Comparison of ENCODE assay signal across 19 mouse cellular contexts in genomic region chr12:69288699-69289098, GRCm38 (mm10).
"Had no signal": no experiment of that assay in that cellular context is flagged by ENCODE, and none has a peak within 500 bp of the region (broad histone marks: within the 10 kb centered on the region; RNA-seq: fewer than 3 reads in every experiment).

No protein-coding gene starts in this region.

- H3K27ac ChIP-seq: kidney, postnatal 0 days; layer of hippocampus, adult 2 months; limb, embryonic 12.5 days; limb, embryonic 15.5 days; midbrain, embryonic 12.5 days; midbrain, embryonic 15.5 days; neural tube, embryonic 13.5 days; stomach, postnatal 0 days had no signal

- ATAC-seq: intestine, postnatal 0 days; midbrain, embryonic 15.5 days had no signal

- H3K9me3 ChIP-seq: limb, embryonic 12.5 days; limb, embryonic 15.5 days; midbrain, embryonic 12.5 days; midbrain, embryonic 15.5 days; neural tube, embryonic 13.5 days had no signal

- H3K27me3 ChIP-seq: limb, embryonic 12.5 days; limb, embryonic 15.5 days; midbrain, embryonic 12.5 days; midbrain, embryonic 15.5 days; neural tube, embryonic 13.5 days had no signal

- H3K4me1 ChIP-seq: limb, embryonic 12.5 days; limb, embryonic 15.5 days; midbrain, embryonic 12.5 days; midbrain, embryonic 15.5 days; neural tube, embryonic 13.5 days had no signal

- H3K36me3 ChIP-seq: limb, embryonic 12.5 days; limb, embryonic 15.5 days; midbrain, embryonic 12.5 days; midbrain, embryonic 15.5 days; neural tube, embryonic 13.5 days had no signal

- H3K9ac ChIP-seq: limb, embryonic 12.5 days; limb, embryonic 15.5 days; midbrain, embryonic 12.5 days; midbrain, embryonic 15.5 days; neural tube, embryonic 13.5 days had no signal

- H3K4me3 ChIP-seq: layer of hippocampus, adult 2 months; limb, embryonic 12.5 days; limb, embryonic 15.5 days; midbrain, embryonic 12.5 days; midbrain, embryonic 15.5 days; myocyte; neural tube, embryonic 13.5 days had no signal

- DNase-seq: kidney, adult 2 months; kidney, postnatal 25 days; layer of hippocampus, adult 9-11 months; lung, adult 2 months; lung, postnatal 14 days; lung, postnatal 4 days; thymus, adult 2 months; thymus, postnatal 25 days had no signal

- H3K4me2 ChIP-seq: limb, embryonic 12.5 days; limb, embryonic 15.5 days; liver, embryonic 11.5 days; midbrain, embryonic 12.5 days; midbrain, embryonic 15.5 days; neural tube, embryonic 13.5 days had no signal
